Mouse (Mus musculus): ENCODE results near the gene Arpc2. TPM values are rescaled to one million over a fixed set of nuclear protein-coding genes. Genes with fewer than 3 reads are reported as not detected.

Arpc2 gene
- polyA plus RNA-seq, 1 experiment from 2014 or later: 365 TPM

GRCm38 (mm10) chr1:74316114-74316827 lies 80.4 kb downstream of the Arpc2 start:
- no peak for DNase-seq
- H3K4me2 ChIP-seq: no peak overlapping the region
- no peak for ATAC-seq (ENCODE audit: insufficient read depth)
- no peaks in the 10 kb centered on the region for H3K27me3 ChIP-seq (ENCODE audit: insufficient read depth, low read length)
- no peak overlapping the region for H3K4me3 ChIP-seq (ENCODE audit: low read depth, low read length)
- no peaks in the 10 kb centered on the region for H3K9me3 ChIP-seq (ENCODE audit: low read depth, low read length)
- WGBS: 62% methylated on average over 4 of the region's 4 CpGs
- H3K27ac ChIP-seq (ENCODE audit: low read depth): no peak overlapping the region
- no peaks in the 10 kb centered on the region for H3K4me1 ChIP-seq (ENCODE audit: insufficient read depth)
- H3K9ac ChIP-seq: no peak overlapping the region
- no peaks in the 10 kb centered on the region for H3K36me3 ChIP-seq (ENCODE audit: insufficient read depth)
- no peak for TF ChIP-seq CTCF (IDR thresholded peaks at IDR 0.05; ENCODE audit: low read depth)

MicroRNAs within 50 kb of the gene (microRNA counts, 519-probe panel; counts per million panel counts)
- 2,414 counts per million, percentile 41 among the panel's probes with 10 or more counts for microRNA mmu-miR-1928

Small RNA genes within 50 kb of the gene (microRNA-seq; reads per million reads assigned to microRNA genes)
- gene Mir1928 (ENCODE audit: borderline number of aligned reads): not detected

Other genes with a start within 250 kb of the Arpc2 start
- 87.9 and 95.2 TPM in 2 replicates for gene Tns1, start 111.6 kb upstream of the Arpc2 start, polyA plus RNA-seq (2014; fragmentation: Nextera tagmentation; extraction: Ambion mirVana)
- gene Rufy4, start 110.5 kb upstream of the Arpc2 start, polyA plus RNA-seq (2014; fragmentation: Nextera tagmentation; extraction: Ambion mirVana): 0.26 and 0.39 TPM in 2 replicates
- gene Cxcr2, start 82.1 kb upstream of the Arpc2 start, polyA plus RNA-seq (2014; fragmentation: Nextera tagmentation; extraction: Ambion mirVana): 0.05 TPM in 1 of 2 replicates, not detected in the other
- not detected in 2 replicates for gene Cxcr1, start 41.5 kb upstream of the Arpc2 start, polyA plus RNA-seq (2014; fragmentation: Nextera tagmentation; extraction: Ambion mirVana)
- 0.18 and 0.57 TPM in 2 replicates for gene Gpbar1, start 42.5 kb downstream of the Arpc2 start, polyA plus RNA-seq (2014; fragmentation: Nextera tagmentation; extraction: Ambion mirVana)
- gene Aamp, start 48.7 kb downstream of the Arpc2 start, polyA plus RNA-seq (2014; fragmentation: Nextera tagmentation; extraction: Ambion mirVana): 233 and 236 TPM in 2 replicates
- gene Pnkd, start 48.8 kb downstream of the Arpc2 start, polyA plus RNA-seq (2014; fragmentation: Nextera tagmentation; extraction: Ambion mirVana): 103 and 104 TPM in 2 replicates
- 25.5 and 29.8 TPM in 2 replicates for gene Tmbim1, start 69.5 kb downstream of the Arpc2 start, polyA plus RNA-seq (2014; fragmentation: Nextera tagmentation; extraction: Ambion mirVana)
- 0.62 and 0.63 TPM in 2 replicates for gene Catip, start 126.0 kb downstream of the Arpc2 start, polyA plus RNA-seq (2014; fragmentation: Nextera tagmentation; extraction: Ambion mirVana)
- gene Slc11a1, start 139.1 kb downstream of the Arpc2 start, polyA plus RNA-seq (2014; fragmentation: Nextera tagmentation; extraction: Ambion mirVana): 3.1 and 3.5 TPM in 2 replicates
- 99.4 and 102 TPM in 2 replicates for gene Ctdsp1, start 155.4 kb downstream of the Arpc2 start, polyA plus RNA-seq (2014; fragmentation: Nextera tagmentation; extraction: Ambion mirVana)
- gene Vil1, start 173.3 kb downstream of the Arpc2 start, polyA plus RNA-seq (2014; fragmentation: Nextera tagmentation; extraction: Ambion mirVana): 0.42 and 0.43 TPM in 2 replicates